Mouse (Mus musculus): Measurements from ENCODE around the gene Lcn10.
A peak's percentile ranks its signal among the peaks of the same experiment; 100 is the strongest.
"Not testable (repeated sequence)": the region's sequence is repeated elsewhere in the genome, so short reads cannot be mapped to it uniquely, and the experiment has no call there.

Gene Lcn10

GRCm38 (mm10) chr2:25682426-25682825 is at the start of gene Lcn10:
Lcn10 (plus strand) TSS chr2:25682726.
- DNase-seq: no peak

GRCm38 (mm10) chr2:25633616-25634015 is 48.9 kb upstream of the Lcn10 start:
- no peak for DNase-seq

GRCm38 (mm10) chr2:25634046-25634445 is 48.5 kb upstream of the Lcn10 start:
- DNase-seq: no peak

GRCm38 (mm10) chr2:25639890-25640289 is 42.6 kb upstream of the Lcn10 start:
- DNase-seq: no peak

DNA sequence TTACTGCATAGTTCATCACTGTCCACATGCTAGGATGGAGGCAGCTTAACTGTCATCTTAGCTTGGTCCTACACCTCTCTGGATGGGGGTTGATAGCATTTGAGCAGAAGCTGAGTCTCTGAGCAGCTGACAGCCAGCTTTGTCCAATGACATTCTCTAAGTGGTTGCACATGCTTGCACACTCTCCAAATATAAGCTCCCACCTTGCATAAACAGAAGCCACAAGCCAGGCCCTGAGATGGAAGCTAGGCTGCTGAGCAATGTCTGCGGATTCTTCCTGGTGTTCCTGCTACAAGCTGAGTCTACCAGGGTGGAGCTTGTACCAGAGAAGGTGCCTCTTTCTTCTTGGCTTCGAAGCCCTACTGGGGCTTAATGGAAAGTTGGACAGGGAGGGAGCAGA is 29.6 kb upstream of the Lcn10 start, which contains the start of gene Lcn8:
Lcn8 (plus strand) TSS at position 219 of the 400 bp plus-strand sequence.
- DNase-seq: no peak

GRCm38 (mm10) chr2:25654502-25654901 is 28.0 kb upstream of the Lcn10 start:
- no peak for DNase-seq

- no peak for DNase-seq
These were observed 25.8 kb upstream of the Lcn10 start for GRCm38 (mm10) chr2:25656691-25657090.

DNA sequence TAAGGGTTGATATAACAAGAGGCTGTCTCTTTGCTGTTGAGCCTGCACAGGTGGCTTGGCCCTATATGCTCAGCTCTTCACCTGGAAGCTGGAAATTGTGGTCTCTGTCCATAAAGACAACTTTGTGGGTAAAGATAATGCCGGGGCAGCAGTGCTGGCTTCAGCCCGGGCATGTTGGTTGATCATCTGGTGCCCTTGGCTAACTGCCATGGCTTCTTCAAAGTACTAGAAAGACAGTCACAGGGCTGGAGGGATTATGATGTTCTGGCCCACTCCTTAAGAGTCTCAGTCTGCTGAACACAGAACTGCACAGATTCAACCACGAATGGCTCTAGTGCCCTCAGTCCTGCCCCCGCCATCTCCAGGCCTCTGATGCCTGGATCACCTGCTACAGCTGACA is 25.3 kb upstream of the Lcn10 start:
- peak; percentile 27 for DNase-seq

GRCm38 (mm10) chr2:25657652-25658051 is 24.9 kb upstream of the Lcn10 start, which contains the start of gene Lcn5:
Lcn5 (plus strand) TSS chr2:25657952.
- DNase-seq: no peak

DNA sequence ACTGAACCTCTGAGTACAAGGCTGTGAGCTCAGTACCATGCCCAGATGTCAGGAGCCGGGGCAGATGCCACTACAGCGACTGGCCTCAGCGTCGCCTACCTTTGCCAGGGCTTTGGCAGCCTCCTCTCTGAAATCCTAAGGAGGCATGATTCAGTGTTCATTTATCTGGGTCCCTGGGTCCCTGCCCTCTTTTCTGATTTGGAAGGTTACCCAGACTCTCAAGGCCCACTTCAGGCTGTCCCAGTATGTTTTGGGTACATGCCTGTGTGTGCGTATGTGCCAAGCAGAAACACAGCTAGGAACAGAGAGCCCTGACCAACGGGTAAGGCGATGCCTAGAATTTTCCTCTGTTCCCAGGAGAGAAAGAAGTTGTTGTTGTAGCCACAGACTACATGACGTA is 22.2 kb upstream of the Lcn10 start:
- DNase-seq: no peak

GRCm38 (mm10) chr2:25661245-25661970 is 21.1 kb upstream of the Lcn10 start:
- no peak for DNase-seq

DNA sequence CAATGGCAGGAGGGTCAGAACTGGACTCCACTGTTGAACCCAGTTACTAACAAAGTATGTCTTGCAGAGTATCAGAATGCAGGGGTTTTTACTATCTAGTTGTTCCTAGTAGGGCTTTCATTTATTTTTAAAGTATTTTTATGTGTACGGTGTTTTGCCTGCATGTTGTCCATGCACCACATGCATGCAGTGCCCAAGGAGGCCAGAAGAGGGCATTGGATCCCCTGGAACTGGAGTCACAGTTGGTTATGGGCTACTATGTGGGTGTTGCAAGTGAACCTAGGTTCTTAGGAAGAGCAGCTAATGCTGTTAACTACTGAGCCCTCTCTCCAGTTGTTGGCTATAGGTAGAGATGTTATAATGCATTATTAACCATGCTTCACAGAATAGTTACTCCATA is 19.0 kb upstream of the Lcn10 start:
- DNase-seq: no peak

DNA sequence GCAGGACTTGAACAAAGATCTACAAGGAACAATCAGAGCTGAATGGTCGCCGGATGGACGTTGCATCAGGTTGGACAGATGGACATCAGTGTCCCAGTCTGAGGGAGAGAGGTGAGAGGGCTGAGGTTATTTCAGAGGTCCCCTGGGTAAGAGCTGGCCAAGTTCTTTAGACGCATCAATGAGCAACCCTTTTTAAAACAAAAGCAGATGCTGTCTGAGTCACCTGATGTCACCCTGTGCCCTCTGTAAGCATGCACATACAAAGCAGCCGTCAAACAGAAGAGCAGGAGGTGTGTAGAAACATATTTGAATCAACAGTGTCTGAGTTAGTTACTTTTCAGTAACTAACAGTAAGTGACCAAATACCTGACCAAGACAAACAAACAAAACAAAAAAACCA is 18.4 kb upstream of the Lcn10 start:
- no peak for DNase-seq

DNA sequence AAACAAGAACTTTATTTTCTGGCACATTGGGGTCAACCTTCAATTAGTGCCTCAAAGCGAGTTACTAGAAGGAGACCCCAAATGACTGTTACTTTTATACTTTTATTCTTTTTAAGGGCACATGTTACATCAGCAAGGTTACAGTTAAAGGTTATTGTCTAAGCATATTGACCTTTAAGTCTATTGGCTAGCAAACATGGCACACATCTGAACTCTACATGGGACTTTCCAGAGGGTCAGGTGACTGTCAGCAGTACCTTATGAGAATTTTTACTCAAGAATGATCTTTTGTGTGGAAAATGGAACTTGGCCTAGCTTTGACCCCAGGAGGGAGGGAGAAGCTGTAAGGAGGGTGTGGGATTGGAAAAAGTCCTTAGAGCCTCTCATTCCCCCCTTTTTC is 16.0 kb upstream of the Lcn10 start:
- no peak for DNase-seq

- DNase-seq: no peak
These were observed 6.0 kb upstream of the Lcn10 start, which contains the start of gene Lcn6 for GRCm38 (mm10) chr2:25676486-25676885. Lcn6 (plus strand) TSS chr2:25676786.

GRCm38 (mm10) chr2:25679559-25679958 is 3.0 kb upstream of the Lcn10 start:
- DNase-seq: no peak

DNA sequence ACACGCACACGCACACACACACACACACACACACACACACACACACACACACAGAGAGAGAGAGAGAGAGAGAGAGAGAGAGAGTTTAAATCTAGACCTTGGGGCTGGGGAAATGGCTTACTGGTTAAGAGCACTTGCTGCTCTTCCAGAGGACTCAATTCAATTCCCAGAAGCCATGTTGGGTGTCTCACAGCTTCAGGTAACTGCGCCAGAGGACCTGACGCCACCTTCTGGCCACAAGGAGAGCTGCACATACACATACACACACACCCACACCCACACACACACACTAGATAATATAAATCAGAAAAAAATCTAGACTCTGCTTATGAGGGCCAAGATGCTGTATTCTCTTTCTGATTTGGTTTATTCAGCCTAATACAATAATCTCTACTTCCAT is 4.4 kb downstream of the Lcn10 start:
- DNase-seq: no peak

DNA sequence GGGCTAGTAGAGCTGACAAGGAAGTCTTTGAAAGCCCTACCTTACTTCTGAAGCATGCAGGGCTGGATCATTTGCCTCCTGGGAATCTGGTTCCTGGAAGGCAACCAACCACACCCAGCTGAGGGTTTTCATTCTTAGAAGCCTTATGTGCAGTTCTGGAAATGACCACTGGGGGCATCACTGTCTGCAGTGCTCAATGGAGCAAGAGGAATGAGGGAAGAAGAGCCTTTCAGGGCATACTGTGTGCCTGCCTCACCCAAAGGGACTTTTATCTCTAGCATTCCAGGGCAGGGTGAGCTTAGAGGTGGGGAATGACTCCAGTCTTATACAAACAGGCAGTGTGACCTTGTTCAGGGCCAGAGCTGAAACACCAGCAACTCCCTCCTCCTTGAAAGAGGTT is 12.1 kb downstream of the Lcn10 start:
- peak; percentile 14 for DNase-seq

GRCm38 (mm10) chr2:25696951-25697350 is 14.4 kb downstream of the Lcn10 start:
- DNase-seq: no peak

- no peak for DNase-seq
These were observed 16.2 kb downstream of the Lcn10 start for GRCm38 (mm10) chr2:25698696-25699095.

GRCm38 (mm10) chr2:25699743-25700142 is 17.2 kb downstream of the Lcn10 start, which contains the start of gene Obp2a:
Obp2a (plus strand) TSS chr2:25700043.
- DNase-seq: not testable (repeated sequence)

DNA sequence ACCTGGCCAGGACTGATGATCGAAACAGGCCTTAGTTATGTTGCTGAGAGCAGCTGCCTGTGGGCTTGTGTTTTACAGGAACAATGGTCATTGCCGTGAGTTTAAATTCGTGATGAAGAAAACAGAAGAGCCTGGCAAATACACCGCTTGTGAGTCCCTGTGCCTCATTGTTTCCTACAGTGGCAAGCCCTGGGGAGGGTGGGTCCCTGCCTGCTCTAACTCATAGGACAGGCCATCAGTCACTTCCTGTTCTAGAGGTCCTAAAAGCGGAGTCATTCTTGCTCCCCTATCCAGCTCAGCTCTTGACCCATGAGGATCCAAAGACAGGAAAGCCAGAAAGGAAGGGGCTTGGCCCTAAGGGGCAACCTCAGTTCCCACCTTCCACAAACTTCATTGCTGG is 18.5 kb downstream of the Lcn10 start:
- no peak for DNase-seq

DNA sequence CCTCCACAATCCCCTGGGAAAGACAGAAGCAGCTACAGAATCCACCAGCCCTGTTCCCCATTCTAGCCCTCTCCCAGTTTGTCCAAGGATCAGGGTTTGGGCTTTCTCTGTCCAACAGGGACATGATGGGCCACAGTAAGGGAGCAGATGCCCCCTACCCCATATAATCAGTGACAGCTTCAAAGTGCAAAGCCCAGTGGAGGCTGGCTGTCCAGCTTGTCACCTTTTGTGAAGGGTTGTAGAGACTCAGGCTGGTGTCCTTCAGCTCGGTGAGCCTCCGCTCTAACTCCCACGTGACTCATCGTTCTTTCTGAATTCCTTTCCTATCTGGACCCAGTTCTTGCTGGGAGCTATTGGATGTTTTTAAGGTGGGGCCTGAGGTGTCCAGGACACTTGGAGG is 21.2 kb downstream of the Lcn10 start:
- DNase-seq: no peak

GRCm38 (mm10) chr2:25706643-25707481 is 24.3 kb downstream of the Lcn10 start, which contains the start of gene Bmyc:
Bmyc (plus strand) TSS chr2:25706739.
- peak; percentile 87 for DNase-seq

Measured in cerebellum, adult 11-12 months (tissue).